Mouse (Mus musculus) megakaryocyte, embryonic 14.5 days (primary cell): ENCODE results near the gene Cenpj.

Source experiments
- FLI1 ChIP-seq: IDR thresholded peaks from 2 replicates; pipeline ENCODE4 v1.6.1; 2012; ENCODE audit warnings: low read length, inconsistent platforms, mixed read lengths
- GATA1 ChIP-seq: IDR thresholded peaks from 3 replicates; pipeline ENCODE4 v1.6.1; 2012; ENCODE audit warnings: mixed read lengths, low read length, inconsistent platforms, borderline replicate concordance

DNA sequence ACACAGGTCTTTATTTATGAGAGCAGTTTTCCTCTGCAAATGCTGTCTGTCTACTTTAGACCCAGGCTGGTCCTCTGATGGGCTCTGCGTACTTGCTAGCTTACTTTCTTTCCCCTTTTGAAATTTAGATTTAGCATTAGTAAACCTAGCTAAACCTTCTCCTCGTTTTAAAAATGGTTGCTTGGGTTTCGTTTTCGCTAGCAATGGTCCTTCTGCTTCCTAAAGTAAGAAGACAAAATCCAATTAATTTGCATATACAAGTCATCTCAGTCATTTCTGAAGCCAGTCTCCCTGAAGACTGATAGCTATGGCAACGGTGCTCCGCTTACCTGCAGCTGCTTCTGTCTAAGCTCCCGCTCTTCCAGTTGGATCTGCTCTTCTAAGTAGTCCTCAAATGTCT is 21.9 kb downstream of the Cenpj start:
- TF ChIP-seq GATA1 (no peak), FLI1 (no peak)
